Mouse (Mus musculus) forebrain, embryonic 11.5 days (tissue): ENCODE measurements around the gene Tmem209. TPM values are rescaled to one million over a fixed set of nuclear protein-coding genes. Genes with fewer than 3 reads are reported as not detected.
A peak's percentile ranks its signal among the peaks of the same experiment; 100 is the strongest.

Experiments
- ATAC-seq: fragments of 200-750 bp; cut with Nextera tagmentation; replicated peaks from 2 replicates; pipeline ENCODE4 v1.8.0; 2017; ENCODE audit warnings: moderate TSS enrichment; ENCODE audit not compliant: low FRiP score
- DNase-seq: peaks from one replicate; pipeline ENCODE4 v3.0.0-alpha.2; 2017; ENCODE audit warnings: low spot score
- H3K27ac ChIP-seq: fragments of 300-500 bp; sonication (generic); 2 replicates; pipeline ENCODE4 v1.5.1; 2014; ENCODE audit warnings: low read depth, low read length
- H3K27me3 ChIP-seq: fragments of 300-500 bp; sonication (generic); 2 replicates; pipeline ENCODE4 v1.6.1; 2014; ENCODE audit warnings: mild to moderate bottlenecking, low read length, mixed read lengths; ENCODE audit not compliant: control insufficient read depth, insufficient read depth
- H3K36me3 ChIP-seq: fragments of 300-500 bp; sonication (generic); 2 replicates; pipeline ENCODE4 v1.6.1; 2014; ENCODE audit warnings: mild to moderate bottlenecking, low read length, moderate library complexity, mixed read lengths; ENCODE audit not compliant: control insufficient read depth, insufficient read depth
- H3K4me1 ChIP-seq: fragments of 300-500 bp; sonication (generic); replicated peaks from 2 replicates; pipeline ENCODE4 v1.6.1; 2014; ENCODE audit warnings: low read length, mixed read lengths; ENCODE audit not compliant: control insufficient read depth, insufficient read depth
- H3K4me2 ChIP-seq: fragments of 300-500 bp; sonication (generic); 2 replicates; pipeline ENCODE4 v1.6.1; 2014; ENCODE audit warnings: low read depth, mild to moderate bottlenecking, low read length, moderate library complexity, mixed read lengths; ENCODE audit not compliant: severe bottlenecking
- H3K4me3 ChIP-seq: fragments of 300-500 bp; sonication (generic); 2 replicates; pipeline ENCODE4 v1.5.1; 2014; ENCODE audit warnings: low read depth, low read length
- H3K9ac ChIP-seq: fragments of 300-500 bp; sonication (generic); 2 replicates; pipeline ENCODE4 v1.6.1; 2014; ENCODE audit warnings: low read length
- H3K9me3 ChIP-seq: fragments of 300-500 bp; sonication (generic); 2 replicates; pipeline ENCODE4 v1.6.1; 2016; ENCODE audit warnings: low read length, mixed read lengths; ENCODE audit not compliant: control insufficient read depth
- WGBS: fragments of 180-500 bp; shearing (Covaris S2); extraction: QIAGEN DNeasy Blood & Tissue Kit; methylation state at CpG from one replicate; pipeline ENCODE4 v1.1.7; 2014; 5-methylcytosine and 5-hydroxymethylcytosine counted together
- polyA plus RNA-seq: library from polyadenylated mRNA; unstranded; fragments of >200 nt; fragmentation: Nextera tagmentation; extraction: Ambion mirVana; gene quantifications from 2 replicates; pipeline ENCODE4 v1.2.1, GENCODE M21; 2014

Gene Tmem209
- polyA plus RNA-seq, 1 experiment from 2014 or later, result 54.2 TPM

GRCm38 (mm10) chr6:30462822-30463221 is 46.8 kb downstream of the Tmem209 start:
- no peak overlapping the region for H3K27ac ChIP-seq
- WGBS, result 42% methylated on average over 7 of the region's 7 CpGs
- no peaks in the 10 kb centered on the region for H3K27me3 ChIP-seq

GRCm38 (mm10) chr6:30461755-30462344 is 47.7 kb downstream of the Tmem209 start:
- no peaks in the 10 kb centered on the region for H3K9me3 ChIP-seq
- H3K27me3 ChIP-seq, result no peaks in the 10 kb centered on the region
- H3K36me3 ChIP-seq, result no peaks in the 10 kb centered on the region
- DNase-seq, result peak; percentile 47
- peak overlapping the region; percentile 99; the same call in 1 of the 2 replicates for H3K27ac ChIP-seq
- no peak overlapping the region for H3K4me2 ChIP-seq
- ATAC-seq, result no peak
- peak overlapping the region; percentile 81; the same call in 1 of the 2 replicates for H3K9ac ChIP-seq
- H3K4me1 ChIP-seq, result peaks cover 26% of the 10 kb centered on the region; the same call in 1 of the 2 replicates
- WGBS, result 85% methylated on average over 13 of the region's 13 CpGs
- no peak overlapping the region for H3K4me3 ChIP-seq

More at GRCm38 (mm10) chr6:30462822-30463221, 46.8 kb downstream of the Tmem209 start:
- no peak for DNase-seq
- H3K4me1 ChIP-seq, result peaks cover 26% of the 10 kb centered on the region; the same call in 1 of the 2 replicates
- no peaks in the 10 kb centered on the region for H3K36me3 ChIP-seq
- no peak overlapping the region for H3K4me2 ChIP-seq
- H3K9ac ChIP-seq, result no peak overlapping the region
- no peaks in the 10 kb centered on the region for H3K9me3 ChIP-seq
- no peak overlapping the region for H3K4me3 ChIP-seq
- no peak for ATAC-seq

- Histone ChIP-seq H3K27ac (peak overlapping the region; percentile 99), H3K36me3 (no peaks in the 10 kb centered on the region), H3K9ac (peak overlapping the region; percentile 81), H3K4me3 (peak overlapping the region; percentile 4; the same call in 1 of the 2 replicates), H3K27me3 (no peaks in the 10 kb centered on the region), H3K9me3 (no peaks in the 10 kb centered on the region), H3K4me1 (peaks cover 26% of the 10 kb centered on the region; the same call in 1 of the 2 replicates), H3K4me2 (peak overlapping the region; percentile 63; the same call in 1 of the 2 replicates)
- peak; percentile 93 for DNase-seq
- ATAC-seq, result peak; percentile 94
- WGBS, result 9% methylated on average over 19 of the region's 19 CpGs
Observed at GRCm38 (mm10) chr6:30460750-30461446, 48.7 kb downstream of the Tmem209 start.

GRCm38 (mm10) chr6:30459811-30460749 is 49.5 kb downstream of the Tmem209 start:
- H3K36me3 ChIP-seq, result peaks cover 4% of the 10 kb centered on the region
- H3K9ac ChIP-seq, result peak overlapping the region; percentile 81
- peak overlapping the region; percentile 99 for H3K27ac ChIP-seq
- H3K9me3 ChIP-seq, result no peaks in the 10 kb centered on the region
- ATAC-seq (peak; percentile 43), DNase-seq (peak; percentile 92)
- WGBS, result 4% methylated on average over 40 of the region's 40 CpGs
- peaks cover 26% of the 10 kb centered on the region; the same call in 1 of the 2 replicates for H3K4me1 ChIP-seq
- H3K4me3 ChIP-seq, result peak overlapping the region; percentile 36
- peak overlapping the region; percentile 63 for H3K4me2 ChIP-seq
- H3K27me3 ChIP-seq, result no peaks in the 10 kb centered on the region

- DNase-seq (no peak), ATAC-seq (no peak)
- Histone ChIP-seq H3K9me3 (no peaks in the 10 kb centered on the region), H3K27ac (peak overlapping the region; percentile 99), H3K4me2 (peak overlapping the region; percentile 63), H3K27me3 (no peaks in the 10 kb centered on the region), H3K9ac (peak overlapping the region; percentile 81), H3K4me3 (peak overlapping the region; percentile 36), H3K4me1 (peaks cover 24% of the 10 kb centered on the region; the same call in 1 of the 2 replicates), H3K36me3 (peaks cover 6% of the 10 kb centered on the region)
- 74% methylated on average over 16 of the region's 16 CpGs for WGBS
Observed at GRCm38 (mm10) chr6:30459056-30459747, 50.4 kb downstream of the Tmem209 start.

- ATAC-seq (no peak), DNase-seq (no peak)
- peaks cover 24% of the 10 kb centered on the region; the same call in 1 of the 2 replicates for H3K4me1 ChIP-seq
- no peaks in the 10 kb centered on the region for H3K27me3 ChIP-seq
- no peak overlapping the region for H3K27ac ChIP-seq
- peaks cover 6% of the 10 kb centered on the region for H3K36me3 ChIP-seq
- 89% methylated on average over 5 of the region's 5 CpGs for WGBS
- no peaks in the 10 kb centered on the region for H3K9me3 ChIP-seq
- no peak overlapping the region for H3K4me3 ChIP-seq
- H3K9ac ChIP-seq, result no peak overlapping the region
- H3K4me2 ChIP-seq, result no peak overlapping the region
Observed at GRCm38 (mm10) chr6:30458626-30459025, 51.0 kb downstream of the Tmem209 start.

- Histone ChIP-seq H3K27me3 (no peaks in the 10 kb centered on the region), H3K9ac (no peak overlapping the region), H3K4me3 (no peak overlapping the region), H3K36me3 (peaks cover 6% of the 10 kb centered on the region), H3K9me3 (no peaks in the 10 kb centered on the region), H3K4me1 (peaks cover 24% of the 10 kb centered on the region; the same call in 1 of the 2 replicates), H3K27ac (no peak overlapping the region), H3K4me2 (no peak overlapping the region)
- ATAC-seq (no peak), DNase-seq (no peak)
- WGBS, result 95% methylated on average over 7 of the region's 7 CpGs
Observed at GRCm38 (mm10) chr6:30456991-30457390, 52.6 kb downstream of the Tmem209 start.
